Mouse (Mus musculus): Measurements from ENCODE around the gene Gxylt2.

The Gxylt2 gene

GRCm38 (mm10) chr6:100800497-100800955 lies 96.0 kb downstream of the Gxylt2 start:
- peak; percentile 58 to 68 for DNase-seq

DNA sequence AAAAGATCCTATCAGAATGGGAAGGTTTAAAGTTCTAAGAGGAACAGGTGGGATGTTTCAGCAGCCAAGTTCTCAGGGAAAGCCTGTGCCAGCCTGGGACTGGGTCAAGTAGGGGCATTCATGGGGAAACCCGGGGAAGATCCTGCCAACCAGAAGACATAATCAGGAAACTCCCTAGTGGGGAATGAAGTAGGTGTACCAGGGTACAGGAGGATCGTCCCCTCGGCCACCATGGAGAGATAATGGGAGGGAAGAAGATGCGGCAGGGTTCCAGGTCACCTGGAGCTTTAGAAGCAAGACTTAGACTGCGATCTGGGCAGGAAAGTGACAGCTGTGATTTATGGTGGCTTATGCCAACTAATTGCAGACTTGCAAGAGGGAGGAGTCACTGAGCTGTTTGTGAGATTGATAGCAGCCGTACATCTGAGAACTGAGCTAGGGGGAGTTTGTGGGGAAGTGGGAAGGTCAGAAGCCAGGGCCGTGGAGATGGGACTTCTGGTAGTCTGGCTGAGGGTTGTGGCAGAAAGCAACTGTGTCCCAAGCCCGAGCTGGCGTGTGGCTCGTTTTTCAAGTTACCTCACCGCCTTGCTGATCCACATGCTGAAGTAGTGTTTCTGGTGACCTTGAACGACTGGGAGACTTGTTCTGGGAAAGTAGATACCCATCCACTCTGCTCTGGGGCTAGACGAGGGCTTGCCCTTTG lies 98.0 kb downstream of the Gxylt2 start:
- peak in 1 of 2 experiments; percentile 15 for DNase-seq

DNA sequence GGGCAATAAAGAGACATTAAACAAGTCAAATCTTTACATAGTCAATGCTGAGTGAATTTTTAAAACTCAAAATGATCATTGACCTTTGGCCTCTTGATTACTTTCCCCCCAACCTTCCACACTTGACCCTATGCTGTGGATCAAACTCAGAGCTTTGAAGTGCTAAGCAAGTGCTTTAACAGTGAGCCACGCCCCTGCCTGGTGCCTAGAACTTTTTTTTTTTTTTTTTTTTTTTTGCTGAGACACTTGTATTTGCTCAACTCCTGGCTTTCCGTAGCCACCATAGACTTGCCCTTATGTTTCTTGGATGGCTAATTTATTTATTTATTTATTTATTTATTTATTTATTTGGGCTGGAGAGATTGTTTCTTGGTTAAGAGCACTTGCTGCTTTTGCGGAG lies 98.7 kb downstream of the Gxylt2 start:
- DNase-seq, result peak in 1 of 2 experiments; percentile 25

DNA sequence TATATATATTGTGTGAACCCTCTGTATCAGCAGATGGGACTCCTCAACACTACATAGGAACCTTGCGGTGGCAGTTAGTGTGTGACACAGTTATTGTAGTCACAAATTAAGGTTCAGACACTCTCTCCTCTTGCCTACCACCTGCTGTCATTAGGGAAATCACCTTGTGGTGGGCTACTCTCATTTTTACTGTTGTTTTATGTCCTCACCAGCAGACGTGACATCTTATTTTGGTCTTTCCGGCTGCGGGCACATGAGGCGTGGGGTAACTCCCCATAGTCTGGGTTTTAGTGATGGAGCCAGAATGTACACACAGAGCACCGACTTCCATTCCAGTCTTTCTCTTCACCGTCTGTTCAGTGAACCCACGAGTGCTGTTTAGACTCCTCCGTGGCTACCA lies 102.7 kb downstream of the Gxylt2 start:
- DNase-seq, result no peak

GRCm38 (mm10) chr6:100807746-100808145 lies 103.2 kb downstream of the Gxylt2 start:
- no peak for DNase-seq

DNA sequence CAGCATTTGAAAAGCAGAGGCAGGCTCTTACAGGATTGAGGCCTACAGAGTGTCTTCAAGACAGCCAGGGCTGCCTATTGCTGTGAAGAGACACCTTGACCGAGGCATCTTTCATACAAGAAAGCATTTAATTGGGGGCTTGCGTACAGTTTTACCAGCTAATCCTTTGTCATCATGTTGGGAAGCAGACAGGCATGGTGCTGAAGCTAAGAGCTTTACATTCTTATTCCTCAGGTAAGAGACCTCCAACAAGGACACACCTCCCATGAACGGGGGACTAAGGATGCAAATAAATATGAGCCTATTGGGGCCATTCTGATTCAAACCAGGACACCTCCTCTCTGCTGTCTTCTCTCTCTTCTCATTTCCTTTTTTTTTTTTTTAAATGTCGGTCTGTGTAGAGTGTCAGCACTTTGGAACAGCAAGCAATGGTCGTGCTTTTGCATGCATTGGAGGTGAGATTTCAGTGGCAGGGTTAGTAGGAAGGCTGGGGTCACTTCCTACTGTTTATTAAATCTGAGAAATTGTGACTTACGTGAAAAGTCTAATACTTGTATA lies 103.8 kb downstream of the Gxylt2 start:
- no peak for DNase-seq

DNA sequence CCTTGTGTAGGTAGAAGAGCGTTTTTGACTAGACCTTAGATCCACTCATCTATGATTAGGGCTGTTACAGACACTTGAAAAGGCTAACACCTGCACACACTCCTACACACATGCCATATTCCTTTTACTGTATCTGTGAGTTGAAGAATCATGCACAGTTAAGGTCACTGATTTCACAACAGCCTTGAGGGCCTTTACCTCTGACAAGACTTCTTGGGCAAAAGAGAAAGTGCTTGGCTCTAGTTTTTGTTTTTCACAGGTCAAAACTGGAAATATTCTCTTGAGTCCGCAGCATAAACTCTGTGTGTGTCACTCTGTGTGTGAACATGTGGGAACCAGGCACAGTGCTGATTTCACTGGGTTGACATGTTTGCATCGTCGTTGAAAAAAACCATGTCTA lies 105.6 kb downstream of the Gxylt2 start:
- no peak for DNase-seq

- no peak for DNase-seq
These were observed 107.2 kb downstream of the Gxylt2 start for GRCm38 (mm10) chr6:100811731-100812130.

DNA sequence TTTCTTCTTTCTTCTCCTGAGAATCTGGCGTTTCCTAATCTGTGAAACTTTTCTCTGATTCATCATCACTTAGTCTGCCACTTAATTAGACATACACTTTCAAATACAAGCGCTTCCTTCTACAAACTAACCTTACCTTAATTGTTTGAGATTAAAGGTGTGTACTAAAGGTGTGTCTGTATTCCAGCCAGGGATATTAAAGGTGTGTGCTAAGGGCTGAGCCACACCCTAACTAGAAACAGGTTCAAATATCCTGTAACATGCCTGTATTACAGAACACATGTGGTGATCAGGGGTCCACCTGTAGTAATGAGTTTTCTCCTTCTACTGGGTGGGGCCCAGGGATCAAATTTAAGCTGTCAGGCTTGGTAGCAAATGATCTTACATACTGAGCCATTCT lies 116.8 kb downstream of the Gxylt2 start:
- DNase-seq, result no peak

DNA sequence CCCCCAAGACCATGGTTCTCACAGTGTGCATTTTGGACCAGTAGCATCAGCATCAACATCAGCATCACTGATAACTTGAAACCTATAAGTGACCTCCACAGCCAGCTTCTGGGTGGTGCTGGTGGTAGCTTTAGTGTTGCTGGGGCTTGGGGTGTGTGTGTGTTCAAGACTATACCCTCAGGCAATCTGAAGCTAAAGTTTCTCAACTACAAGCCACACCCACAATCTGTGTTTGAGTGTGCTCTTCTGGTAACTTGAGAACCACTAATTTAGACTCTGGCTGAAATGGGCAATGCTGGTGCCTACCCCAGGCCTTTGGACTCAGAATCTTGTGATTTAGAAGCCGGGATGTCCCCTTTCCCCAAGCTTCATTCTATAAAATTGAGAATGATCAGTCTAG lies 118.8 kb downstream of the Gxylt2 start:
- no peak for DNase-seq

- DNase-seq, result no peak
These were observed 119.9 kb downstream of the Gxylt2 start for GRCm38 (mm10) chr6:100824381-100824965.

GRCm38 (mm10) chr6:100826046-100826445 lies 121.5 kb downstream of the Gxylt2 start:
- no peak for DNase-seq

- no peak for DNase-seq
These were observed 124.0 kb downstream of the Gxylt2 start for GRCm38 (mm10) chr6:100828565-100828964.

- no peak for DNase-seq
These were observed 125.2 kb downstream of the Gxylt2 start for GRCm38 (mm10) chr6:100829770-100830169.

- no peak for DNase-seq
These were observed 126.7 kb downstream of the Gxylt2 start for GRCm38 (mm10) chr6:100831188-100831587.

DNA sequence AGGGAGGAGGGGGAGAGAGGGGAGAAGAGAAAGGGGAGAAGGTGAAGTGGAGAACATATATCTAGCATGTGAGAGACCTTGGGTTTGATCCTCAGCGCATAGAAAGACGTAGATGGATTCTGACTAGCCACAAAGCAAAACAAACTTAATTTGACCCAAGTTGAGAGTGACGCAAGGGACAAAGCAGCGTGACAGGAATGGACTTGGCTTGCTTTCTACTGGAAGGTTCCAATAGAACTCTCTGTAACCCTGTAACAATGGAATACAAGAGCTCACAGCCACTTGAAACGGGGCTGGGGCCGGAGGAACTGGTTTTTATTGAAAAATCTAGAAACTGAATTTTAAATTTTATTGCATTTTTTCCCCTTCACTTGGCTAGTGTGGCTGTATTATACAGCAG lies 127.2 kb downstream of the Gxylt2 start:
- peak; percentile 43 to 59 for DNase-seq

DNA sequence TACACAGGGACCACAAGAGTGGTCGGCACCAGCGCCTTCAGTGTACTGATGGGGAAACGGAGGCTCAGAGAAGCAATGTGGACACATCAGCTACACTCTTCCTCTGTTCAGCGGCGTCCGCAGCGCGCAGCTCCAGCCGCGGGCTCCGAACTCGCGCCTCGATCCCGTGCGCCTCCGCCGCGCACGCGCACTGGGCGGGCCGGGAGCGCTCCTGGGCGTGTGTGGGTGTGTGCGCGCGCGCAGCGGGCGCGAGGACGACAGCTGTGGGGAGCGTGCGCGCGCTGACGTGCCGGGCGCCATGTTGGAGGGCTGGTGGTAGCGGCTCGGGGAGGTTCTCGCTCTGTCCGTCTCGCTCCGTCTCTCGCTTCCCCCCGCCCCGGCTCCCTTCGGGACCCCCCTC lies 128.8 kb downstream of the Gxylt2 start, which contains the start of gene Ppp4r2:
Gene Ppp4r2, plus strand, starts transcription at position 268 of the 400 bp plus-strand sequence.
- DNase-seq, result peak; percentile 88 to 91

DNA sequence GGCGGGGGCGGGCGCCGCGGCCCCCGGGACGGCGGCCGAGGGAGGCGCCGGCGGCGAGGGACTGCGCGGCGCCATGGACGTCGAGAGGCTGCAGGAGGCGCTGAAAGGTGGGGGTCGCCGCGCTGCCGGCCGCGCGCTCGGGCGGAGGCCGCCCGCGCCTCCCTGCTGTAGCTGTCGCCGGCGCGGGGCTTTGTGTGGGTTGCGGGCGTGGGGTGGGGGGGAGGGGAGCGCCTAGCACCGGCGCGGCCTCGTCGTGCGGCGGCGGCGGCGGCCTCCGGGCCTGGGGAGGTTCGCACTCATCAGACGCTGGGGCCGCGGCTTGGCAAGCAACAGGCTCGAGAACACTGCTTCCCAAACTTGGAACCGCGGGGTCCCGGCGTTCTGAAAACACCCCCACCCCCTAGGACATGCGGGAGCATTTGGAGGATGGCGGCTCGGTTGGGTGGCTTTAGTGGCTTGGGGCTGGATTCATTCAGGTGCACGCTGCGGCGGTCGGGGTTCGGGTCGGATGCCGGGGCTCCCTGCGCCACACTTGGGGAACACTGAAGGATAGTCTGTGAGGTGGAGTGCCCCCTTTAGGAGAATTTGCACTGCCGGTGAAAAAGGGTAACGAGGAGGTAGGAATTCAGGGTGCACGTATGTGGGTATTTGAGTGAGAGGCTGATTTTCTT lies 129.4 kb downstream of the Gxylt2 start:
- peak; percentile 54 to 57 for DNase-seq

DNA sequence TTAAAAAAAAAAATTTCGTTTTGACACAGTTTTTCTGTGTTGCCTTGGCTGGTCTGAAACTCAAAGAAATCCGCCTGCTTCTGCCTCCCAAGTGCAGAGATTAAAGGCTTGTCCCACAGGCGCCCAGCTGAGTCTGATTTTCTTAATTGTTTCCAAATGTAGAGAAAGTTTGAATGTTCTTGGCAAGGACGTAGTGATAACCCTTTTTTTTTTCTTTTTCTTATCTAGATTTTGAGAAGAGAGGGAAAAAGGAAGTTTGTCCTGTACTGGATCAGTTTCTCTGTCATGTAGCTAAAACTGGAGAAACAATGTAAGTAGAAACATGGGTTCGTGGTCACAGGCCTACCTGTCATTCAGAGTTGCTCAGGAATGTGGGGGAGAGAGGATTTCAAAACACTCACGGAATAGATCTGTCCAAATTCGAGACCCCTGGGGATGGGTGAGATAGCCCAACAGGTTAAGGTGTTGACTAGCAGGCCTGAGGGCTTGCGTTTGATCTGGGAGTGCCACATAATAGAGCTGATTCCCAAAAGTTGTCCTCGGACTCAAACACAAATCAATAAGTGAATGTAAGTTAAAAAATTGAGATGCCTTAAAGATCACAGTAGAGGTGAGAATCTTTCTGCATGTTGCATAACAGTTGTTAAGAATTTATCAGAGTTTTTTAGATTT lies 130.1 kb downstream of the Gxylt2 start:
- DNase-seq, result no peak

- no peak for DNase-seq
These were observed 140.5 kb downstream of the Gxylt2 start for GRCm38 (mm10) chr6:100845058-100845457.

DNA sequence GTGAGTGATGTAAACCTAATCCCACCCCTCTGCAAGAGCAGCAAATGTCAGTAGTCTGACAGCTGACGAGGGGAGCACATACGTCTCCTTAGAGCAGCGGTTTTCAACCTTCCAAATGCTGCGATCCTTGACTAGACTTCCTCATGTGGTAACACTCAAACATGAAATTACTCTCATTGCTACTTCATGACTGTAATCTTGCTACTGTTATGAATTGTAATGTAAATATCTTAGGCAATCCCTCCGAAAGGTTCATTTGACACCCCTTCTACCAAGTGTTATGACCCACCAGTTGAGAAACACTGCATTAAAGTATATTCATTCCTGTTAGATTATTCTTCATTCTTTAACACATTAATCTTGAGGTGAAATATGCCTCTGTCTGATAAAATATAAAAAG lies 142.7 kb downstream of the Gxylt2 start:
- DNase-seq, result no peak

- no peak for DNase-seq
These were observed 144.3 kb downstream of the Gxylt2 start for GRCm38 (mm10) chr6:100848682-100849375.
